Mouse (Mus musculus): ENCODE measurements around the gene Pygo2.

- no peak for TF ChIP-seq POLR2A (IDR thresholded peaks at IDR 0.05; ENCODE audit: low read depth, low read length)
- TF ChIP-seq CTCF (conservative IDR thresholded peaks at IDR 0.05; ENCODE audit: insufficient read depth, insufficient read length, low read depth, low read length), result no peak
Observed at GRCm38 (mm10) chr3:89432606-89433005, 2.6 kb downstream of the Pygo2 start.
